Mouse (Mus musculus) mesoderm, embryonic 11.5 days (tissue): ENCODE measurements around the gene Wbp2.
"Not testable (repeated sequence)": the region's sequence is repeated elsewhere in the genome, so short reads cannot be mapped to it uniquely, and the experiment has no call there.

Experiments
- DNase-seq: peaks from one replicate; pipeline ENCODE4 v3.0.0-alpha.2; 2012; ENCODE audit warnings: low read depth, low spot score

Wbp2 gene

GRCm38 (mm10) chr11:116109441-116110081 lies 22.8 kb upstream of the Wbp2 start:
- no peak for DNase-seq

- DNase-seq: no peak
Measured at GRCm38 (mm10) chr11:116108464-116109137, 21.8 kb upstream of the Wbp2 start.

DNA sequence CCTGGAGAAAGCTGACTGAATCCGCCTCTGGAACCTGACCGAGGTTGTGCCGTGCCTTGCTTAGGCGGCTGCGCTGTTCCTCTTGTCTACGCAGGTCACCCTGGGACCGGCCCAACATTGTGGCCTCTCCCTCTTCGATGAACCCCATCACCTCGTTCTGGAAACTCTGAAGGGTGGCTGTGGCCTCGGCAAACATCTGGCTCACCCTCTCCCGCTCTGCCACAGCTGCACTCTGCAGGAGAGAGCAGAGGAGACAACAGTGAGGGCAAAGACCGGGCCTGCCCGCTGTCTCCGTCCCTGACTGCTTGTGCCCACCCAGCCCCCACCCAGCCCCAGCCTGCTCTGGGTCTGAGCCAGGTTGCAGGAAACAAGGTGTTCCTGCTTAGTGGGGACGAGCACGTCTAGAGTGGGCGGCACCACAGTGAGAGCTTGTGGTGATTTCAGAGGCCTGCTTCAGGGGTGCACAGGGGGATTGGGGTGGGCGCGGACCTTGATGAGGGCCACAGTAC lies 21.0 kb upstream of the Wbp2 start:
- DNase-seq: no peak

- no peak for DNase-seq
Measured at GRCm38 (mm10) chr11:116106963-116107776, 20.4 kb upstream of the Wbp2 start.

GRCm38 (mm10) chr11:116106154-116106962 lies 19.6 kb upstream of the Wbp2 start:
- no peak for DNase-seq

DNA sequence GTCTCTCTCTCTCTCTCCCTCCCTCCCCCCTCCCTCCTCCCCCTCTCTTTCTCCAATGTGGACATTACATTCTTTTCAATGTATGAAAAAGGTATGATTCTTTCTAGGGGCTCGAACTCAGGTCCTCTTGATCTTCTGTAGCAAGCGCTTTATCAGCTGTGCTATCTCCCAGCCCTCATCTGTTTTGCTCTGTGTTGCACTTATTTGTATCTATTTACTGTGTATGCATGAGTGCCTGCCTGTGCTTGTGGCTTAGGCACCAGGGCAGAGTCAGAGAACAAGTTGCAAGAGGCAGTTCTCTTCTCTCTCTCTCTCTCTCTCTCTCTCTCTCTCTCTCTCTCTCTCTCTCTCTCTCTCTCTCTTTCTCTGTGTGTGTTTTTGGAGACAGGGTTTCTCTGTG lies 18.3 kb upstream of the Wbp2 start:
- DNase-seq: no peak

DNA sequence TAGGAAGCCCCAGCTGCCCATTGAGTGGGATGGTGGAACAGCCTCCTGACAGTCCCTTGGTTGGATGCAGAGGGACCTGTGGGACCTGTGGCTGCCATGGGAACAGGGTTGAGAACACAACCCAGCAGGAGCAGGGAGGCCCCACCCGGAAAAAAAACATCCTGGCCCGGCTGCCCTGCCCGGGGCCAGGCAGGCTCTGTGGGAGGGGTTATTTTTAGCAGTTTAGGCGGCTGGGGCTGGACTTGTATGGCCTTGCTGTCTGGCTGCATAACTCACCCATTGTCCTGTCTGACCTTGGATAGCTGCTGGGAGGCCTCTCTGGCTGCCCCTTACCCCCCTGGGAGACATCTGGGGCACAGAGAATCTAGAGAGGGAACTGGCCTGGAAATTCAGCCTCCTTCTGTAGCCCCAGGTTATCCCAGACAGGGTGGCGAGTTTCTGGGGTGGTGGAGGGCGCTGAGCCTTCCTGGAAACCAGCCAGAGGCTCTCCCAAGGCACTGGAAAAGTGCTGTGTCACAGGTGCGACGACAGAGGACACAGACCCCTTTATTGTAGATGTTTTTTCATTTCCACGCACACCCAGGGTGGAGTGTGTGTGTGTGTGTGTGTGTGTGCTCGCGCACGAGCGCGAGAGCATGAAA lies 17.3 kb upstream of the Wbp2 start:
- peak; percentile 74 for DNase-seq

DNA sequence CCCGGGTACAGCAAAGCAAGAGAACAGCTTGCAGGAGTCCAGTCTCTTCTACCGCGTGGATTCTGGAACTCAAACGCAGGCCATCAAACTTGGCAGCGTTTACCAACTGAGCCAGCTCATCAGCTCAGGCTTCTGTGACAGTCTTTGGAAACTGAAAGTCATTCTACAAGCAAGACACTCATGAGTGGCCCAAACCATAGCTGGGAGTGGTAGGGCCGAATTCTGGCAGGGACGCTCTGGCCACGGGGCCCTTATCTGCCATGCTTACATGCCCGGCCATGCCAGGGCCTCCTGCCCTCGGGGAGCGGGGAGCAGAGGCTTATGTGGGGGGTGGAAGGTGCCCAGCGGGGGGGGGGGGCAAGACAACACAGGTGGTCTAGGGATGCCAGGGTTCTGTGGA lies 16.8 kb upstream of the Wbp2 start:
- DNase-seq: no peak

DNA sequence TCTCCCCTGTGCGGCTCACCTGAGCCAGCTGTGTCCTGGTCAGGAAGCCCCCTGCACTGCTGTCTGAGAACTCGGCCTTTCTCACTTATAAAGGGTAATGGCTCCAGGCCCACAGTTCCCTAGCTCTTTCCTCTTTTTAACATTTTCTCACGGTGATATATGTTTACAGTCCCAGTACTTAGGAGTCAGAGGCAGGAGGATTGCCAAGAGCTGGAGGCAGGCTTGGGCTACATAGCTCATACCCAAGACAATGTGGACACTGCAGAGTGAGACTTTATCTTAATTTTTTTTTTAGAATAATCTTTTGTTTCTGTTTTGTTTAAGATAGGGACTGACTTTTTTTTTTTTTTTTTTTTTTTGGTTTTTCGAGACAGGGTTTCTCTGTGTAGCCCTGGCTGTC lies 15.7 kb upstream of the Wbp2 start:
- DNase-seq: no peak

- DNase-seq: no peak
Measured at GRCm38 (mm10) chr11:116101931-116102381, 15.2 kb upstream of the Wbp2 start.

DNA sequence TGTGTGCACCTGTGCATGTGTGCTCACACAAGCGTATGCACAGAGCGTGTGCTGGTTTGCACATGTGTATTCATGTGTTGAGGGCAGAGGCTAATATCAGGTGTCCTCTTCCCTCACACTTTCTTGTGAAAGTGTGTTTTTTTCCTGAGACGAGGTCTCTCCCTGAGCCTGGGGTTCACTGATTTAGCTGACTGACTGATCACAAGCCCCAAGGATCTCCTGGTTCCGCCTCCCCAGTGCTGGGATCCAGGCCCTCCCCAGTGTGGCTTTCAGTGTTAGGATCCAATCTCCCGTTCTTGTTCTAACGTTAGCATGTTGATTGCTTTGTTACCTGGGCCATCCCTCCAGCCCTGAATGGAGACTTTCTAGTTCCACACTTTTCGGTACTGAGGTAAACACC lies 14.0 kb upstream of the Wbp2 start:
- no peak for DNase-seq

DNA sequence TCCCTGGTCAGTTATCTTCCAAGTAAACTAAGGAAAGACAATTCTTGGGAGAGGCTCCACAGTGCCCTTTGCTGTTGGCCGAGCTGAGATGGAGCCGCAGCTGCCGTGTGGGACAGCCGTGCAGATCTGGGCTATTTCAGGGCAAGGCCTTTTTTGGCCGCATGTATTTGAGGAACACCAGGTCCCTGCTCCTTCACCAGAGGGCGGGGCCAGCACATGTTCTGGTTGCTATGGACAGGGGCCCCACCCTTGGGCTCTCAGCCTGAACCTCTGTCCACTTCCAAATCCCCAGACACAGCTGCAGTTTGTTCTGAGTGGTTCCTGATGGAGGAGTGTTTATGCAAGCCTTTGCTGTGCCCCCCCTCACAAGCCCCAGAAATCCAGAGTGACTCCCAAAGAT lies 13.6 kb upstream of the Wbp2 start:
- no peak for DNase-seq

GRCm38 (mm10) chr11:116099462-116099861 lies 12.7 kb upstream of the Wbp2 start:
- DNase-seq: no peak

- no peak for DNase-seq
Measured at GRCm38 (mm10) chr11:116098711-116099460, 12.1 kb upstream of the Wbp2 start.

DNA sequence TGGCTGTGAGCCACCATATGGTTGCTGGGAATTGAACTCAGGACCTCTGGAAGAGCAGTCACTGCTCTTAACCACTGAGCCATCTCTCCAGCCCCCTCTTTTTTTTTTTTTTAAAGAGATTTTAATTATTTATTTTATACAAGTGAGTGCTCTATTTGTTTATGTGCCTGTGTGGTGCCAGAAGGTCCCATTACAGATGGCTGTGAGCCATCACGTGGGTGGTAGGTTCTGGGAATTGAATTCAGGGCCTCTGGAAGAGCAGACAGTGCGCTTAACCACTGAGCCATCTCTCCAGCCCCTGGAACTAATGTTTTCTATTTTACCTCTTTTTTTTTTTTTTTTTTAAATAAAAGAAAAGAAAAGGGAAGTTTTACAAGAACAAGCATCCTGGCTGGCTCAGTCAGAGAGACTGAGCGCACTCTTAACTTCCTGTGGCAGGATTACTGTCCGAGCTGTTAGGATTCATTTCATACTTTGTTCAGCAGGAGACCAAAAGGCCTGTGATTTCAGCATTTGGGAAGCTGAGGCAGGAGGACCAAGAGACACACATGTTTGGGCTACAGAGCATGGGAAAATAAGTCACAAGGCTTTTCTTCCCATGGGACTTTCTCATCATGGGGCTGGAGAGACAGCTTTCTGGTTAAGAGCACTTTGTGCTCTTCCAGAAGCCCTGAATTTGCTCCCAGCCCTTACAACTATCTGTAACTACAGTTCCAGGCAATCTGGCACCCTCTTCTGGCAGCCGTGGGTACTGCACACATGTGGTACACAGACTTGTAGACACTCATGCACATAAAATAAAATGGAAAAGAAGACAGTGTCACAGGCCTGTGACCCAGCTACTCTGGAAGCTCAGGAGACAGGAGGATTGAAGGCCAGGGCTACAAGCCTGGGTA lies 9.7 kb upstream of the Wbp2 start:
- DNase-seq: no peak

GRCm38 (mm10) chr11:116095573-116095972 lies 8.8 kb upstream of the Wbp2 start:
- DNase-seq: no peak

DNA sequence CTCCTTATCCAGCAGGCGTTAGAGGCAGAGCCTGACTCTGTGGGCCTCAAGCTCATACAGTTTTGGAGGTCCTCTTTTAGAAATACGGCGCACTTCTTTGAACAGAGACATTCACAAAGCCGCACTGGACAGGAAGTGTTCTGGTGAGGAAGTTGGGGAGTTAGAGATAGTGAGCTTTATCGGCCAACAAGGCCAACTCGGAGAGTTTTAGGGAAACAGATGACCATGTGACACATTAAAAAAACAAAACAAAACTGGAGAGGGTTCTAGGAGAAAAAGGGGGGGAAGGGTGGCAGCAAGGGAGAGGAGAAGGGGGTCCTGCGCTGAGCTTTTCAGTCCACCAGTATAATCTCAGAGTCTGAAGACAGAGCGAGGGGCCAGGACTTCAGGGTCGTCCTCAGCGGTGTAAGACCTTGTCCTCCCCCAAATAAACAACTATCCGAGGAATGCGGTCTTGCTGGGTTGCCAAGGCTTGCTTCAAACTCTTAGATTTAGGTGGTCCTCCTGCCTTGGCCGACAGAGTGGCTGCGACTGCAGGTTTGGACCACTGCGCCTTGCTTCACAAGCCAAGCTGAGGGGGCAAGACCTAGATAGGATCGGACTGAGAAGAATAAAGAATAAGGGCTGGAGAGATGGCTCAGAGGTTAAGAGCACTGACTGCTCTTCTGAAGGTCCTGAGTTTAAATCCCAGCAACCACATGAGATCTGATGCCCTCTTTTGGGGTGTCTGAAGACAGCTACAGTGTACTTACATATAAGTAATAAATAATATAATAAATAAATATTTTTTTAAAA lies 7.2 kb upstream of the Wbp2 start:
- DNase-seq: no peak

DNA sequence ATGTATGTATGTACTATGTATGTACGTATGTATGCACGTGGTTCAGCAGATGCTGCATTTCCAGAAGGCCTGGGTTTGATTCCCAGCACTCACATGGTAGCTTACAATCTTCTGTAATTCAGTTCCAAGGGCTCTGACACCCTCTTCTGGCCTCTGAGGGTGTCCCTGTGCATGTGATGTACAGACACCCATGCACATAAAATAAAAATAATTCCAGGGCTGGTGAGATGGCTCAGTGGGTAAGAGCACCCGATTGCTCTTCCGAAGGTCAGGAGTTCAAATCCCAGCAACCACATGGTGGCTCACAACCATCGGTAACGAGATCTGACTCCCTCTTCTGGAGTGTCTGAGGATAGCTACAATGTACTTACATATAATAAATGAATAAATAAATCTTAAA lies 6.2 kb upstream of the Wbp2 start:
- DNase-seq: not testable (repeated sequence)

DNA sequence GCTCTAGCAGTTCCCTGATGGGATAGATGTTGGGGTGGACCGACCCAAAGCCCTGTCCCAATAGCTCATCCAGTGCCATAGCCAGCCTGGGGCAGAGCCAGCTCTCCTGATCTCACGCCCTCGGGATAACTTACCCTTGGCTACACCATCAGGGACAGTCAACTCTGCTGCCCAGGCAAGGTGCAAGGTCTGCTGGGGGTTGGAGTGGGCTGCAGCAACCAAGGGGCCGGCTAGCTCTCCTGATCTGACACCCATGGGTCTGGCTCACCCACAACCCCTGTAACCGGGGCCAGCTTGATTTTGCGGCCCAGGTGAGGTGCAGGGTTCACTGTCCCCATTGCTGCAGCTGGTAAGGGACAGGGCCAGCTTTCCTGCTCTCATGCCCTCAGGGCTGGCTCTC lies 4.8 kb upstream of the Wbp2 start:
- no peak for DNase-seq
